Mouse (Mus musculus) forebrain, embryonic 11.5 days (tissue): ENCODE results near the gene Abca17. TPM values are rescaled to one million over a fixed set of nuclear protein-coding genes. Genes with fewer than 3 reads are reported as not detected.

Experiments
- ATAC-seq: fragments of 200-750 bp; cut with Nextera tagmentation; replicated peaks from 2 replicates; pipeline ENCODE4 v1.8.0; 2017; ENCODE audit warnings: moderate TSS enrichment; ENCODE audit not compliant: low FRiP score
- DNase-seq: peaks from one replicate; pipeline ENCODE4 v3.0.0-alpha.2; 2017; ENCODE audit warnings: low spot score
- H3K27ac ChIP-seq: fragments of 300-500 bp; sonication (generic); 2 replicates; pipeline ENCODE4 v1.5.1; 2014; ENCODE audit warnings: low read depth, low read length
- H3K27me3 ChIP-seq: fragments of 300-500 bp; sonication (generic); 2 replicates; pipeline ENCODE4 v1.6.1; 2014; ENCODE audit warnings: mild to moderate bottlenecking, low read length, mixed read lengths; ENCODE audit not compliant: control insufficient read depth, insufficient read depth
- H3K36me3 ChIP-seq: fragments of 300-500 bp; sonication (generic); 2 replicates; pipeline ENCODE4 v1.6.1; 2014; ENCODE audit warnings: mild to moderate bottlenecking, low read length, moderate library complexity, mixed read lengths; ENCODE audit not compliant: control insufficient read depth, insufficient read depth
- H3K4me1 ChIP-seq: fragments of 300-500 bp; sonication (generic); replicated peaks from 2 replicates; pipeline ENCODE4 v1.6.1; 2014; ENCODE audit warnings: low read length, mixed read lengths; ENCODE audit not compliant: control insufficient read depth, insufficient read depth
- H3K4me2 ChIP-seq: fragments of 300-500 bp; sonication (generic); 2 replicates; pipeline ENCODE4 v1.6.1; 2014; ENCODE audit warnings: low read depth, mild to moderate bottlenecking, low read length, moderate library complexity, mixed read lengths; ENCODE audit not compliant: severe bottlenecking
- H3K4me3 ChIP-seq: fragments of 300-500 bp; sonication (generic); 2 replicates; pipeline ENCODE4 v1.5.1; 2014; ENCODE audit warnings: low read depth, low read length
- H3K9ac ChIP-seq: fragments of 300-500 bp; sonication (generic); 2 replicates; pipeline ENCODE4 v1.6.1; 2014; ENCODE audit warnings: low read length
- H3K9me3 ChIP-seq: fragments of 300-500 bp; sonication (generic); 2 replicates; pipeline ENCODE4 v1.6.1; 2016; ENCODE audit warnings: low read length, mixed read lengths; ENCODE audit not compliant: control insufficient read depth
- WGBS: fragments of 180-500 bp; shearing (Covaris S2); extraction: QIAGEN DNeasy Blood & Tissue Kit; methylation state at CpG from one replicate; pipeline ENCODE4 v1.1.7; 2014; 5-methylcytosine and 5-hydroxymethylcytosine counted together
- polyA plus RNA-seq: library from polyadenylated mRNA; unstranded; fragments of >200 nt; fragmentation: Nextera tagmentation; extraction: Ambion mirVana; gene quantifications from 2 replicates; pipeline ENCODE4 v1.2.1, GENCODE M21; 2014

The Abca17 gene
- polyA plus RNA-seq, 1 experiment from 2014 or later = not detected

DNA sequence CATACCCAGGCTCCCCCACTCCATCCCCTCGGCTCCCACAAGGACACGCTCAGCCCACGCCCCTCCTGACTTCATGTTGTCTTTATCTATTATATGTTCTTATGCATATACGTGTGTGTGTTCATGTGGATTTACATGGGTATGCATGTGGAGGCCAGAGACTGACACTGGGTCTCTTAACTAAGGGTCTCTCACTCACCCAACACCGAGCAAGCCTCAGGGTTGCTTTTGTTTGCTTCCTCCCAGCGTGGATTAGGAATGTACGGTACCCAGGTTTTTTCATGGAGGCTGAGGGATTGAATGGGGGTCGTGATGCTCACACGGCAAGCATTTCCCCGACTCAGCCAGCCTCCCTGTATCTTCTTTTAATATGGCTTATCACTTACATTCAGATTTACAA, 25.8 kb downstream of the Abca17 start:
- H3K4me1 ChIP-seq = no peaks in the 10 kb centered on the region
- H3K36me3 ChIP-seq = no peaks in the 10 kb centered on the region
- DNase-seq = no peak
- 82% methylated on average over 10 of the region's 10 CpGs for WGBS
- H3K4me3 ChIP-seq = no peak overlapping the region
- H3K27ac ChIP-seq = no peak overlapping the region
- H3K27me3 ChIP-seq = no peaks in the 10 kb centered on the region
- no peaks in the 10 kb centered on the region for H3K9me3 ChIP-seq
- no peak for ATAC-seq
- H3K9ac ChIP-seq = no peak overlapping the region
- H3K4me2 ChIP-seq = no peak overlapping the region

DNA sequence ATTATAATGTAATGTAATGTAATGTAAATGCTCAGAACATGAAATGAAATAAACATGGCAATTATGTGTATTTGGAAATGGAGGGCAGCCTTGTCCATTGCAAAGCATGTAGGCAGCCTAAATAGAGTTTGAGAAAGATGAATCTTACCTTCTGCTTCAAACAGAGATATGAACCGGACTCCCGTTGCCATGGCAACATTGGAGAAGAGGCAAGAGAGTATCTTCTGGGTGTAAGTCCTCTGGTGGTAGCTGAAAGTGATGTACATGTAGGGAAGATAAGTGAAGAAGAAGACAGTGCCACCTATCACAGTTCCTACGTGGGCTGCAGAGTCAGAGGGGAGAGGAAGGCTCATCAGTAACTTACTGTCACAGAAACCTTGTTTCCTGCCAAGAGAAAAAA, 30.0 kb downstream of the Abca17 start:
- WGBS = 91% methylated on average over 3 of the region's 3 CpGs
- H3K9ac ChIP-seq = no peak overlapping the region
- no peaks in the 10 kb centered on the region for H3K27me3 ChIP-seq
- no peak overlapping the region for H3K27ac ChIP-seq
- ATAC-seq (no peak), DNase-seq (no peak)
- H3K36me3 ChIP-seq = no peaks in the 10 kb centered on the region
- H3K9me3 ChIP-seq = no peaks in the 10 kb centered on the region
- H3K4me1 ChIP-seq = no peaks in the 10 kb centered on the region
- H3K4me2 ChIP-seq = no peak overlapping the region
- no peak overlapping the region for H3K4me3 ChIP-seq

DNA sequence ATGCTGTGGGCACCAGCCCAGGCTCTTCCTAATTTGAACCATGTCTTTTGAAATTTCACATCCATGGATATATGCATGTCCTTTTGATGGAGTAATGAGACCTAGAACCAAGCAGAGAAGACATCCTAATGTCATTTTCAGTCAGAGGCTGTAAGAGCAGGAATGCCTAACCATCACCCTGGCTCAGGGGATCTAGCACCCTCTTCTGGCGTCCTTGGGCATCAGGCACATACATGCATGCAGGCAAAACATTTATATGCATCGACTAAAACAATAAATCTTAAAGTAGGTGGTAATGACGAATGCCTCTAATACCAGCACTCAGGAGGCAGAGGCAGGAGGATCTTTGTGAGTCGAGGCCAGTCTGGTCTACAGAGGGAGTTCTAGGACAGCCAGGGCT, 43.4 kb downstream of the Abca17 start:
- no peak for ATAC-seq
- 47% methylated on average over 4 of the region's 4 CpGs for WGBS

DNA sequence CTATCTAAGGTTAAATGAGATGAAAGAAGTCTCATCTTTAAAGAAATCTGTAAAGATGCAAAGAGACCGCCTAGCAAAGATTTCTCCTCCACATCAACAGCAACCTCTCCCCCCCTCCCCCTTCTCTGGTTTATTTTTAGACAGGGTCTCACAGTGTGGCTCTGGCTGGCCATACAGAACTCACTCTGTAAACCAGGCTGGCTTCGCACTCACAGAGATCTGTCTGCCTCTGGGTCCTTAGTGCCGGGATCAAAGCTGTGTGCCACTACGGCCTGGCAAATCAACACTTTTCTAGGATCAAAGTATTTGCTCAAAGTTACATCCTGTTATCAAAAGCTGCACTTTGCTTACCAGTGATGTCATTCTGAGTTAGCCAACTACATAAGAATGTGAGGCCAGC, 50.2 kb downstream of the Abca17 start:
- H3K9ac ChIP-seq = no peak overlapping the region
- ATAC-seq = no peak

More for the DNA sequence above, 43.4 kb downstream of the Abca17 start:
- Histone ChIP-seq H3K4me2 (no peak overlapping the region), H3K36me3 (no peaks in the 10 kb centered on the region), H3K27ac (no peak overlapping the region), H3K27me3 (no peaks in the 10 kb centered on the region), H3K4me1 (no peaks in the 10 kb centered on the region), H3K9ac (no peak overlapping the region), H3K9me3 (no peaks in the 10 kb centered on the region), H3K4me3 (no peak overlapping the region)
- DNase-seq = no peak

DNA sequence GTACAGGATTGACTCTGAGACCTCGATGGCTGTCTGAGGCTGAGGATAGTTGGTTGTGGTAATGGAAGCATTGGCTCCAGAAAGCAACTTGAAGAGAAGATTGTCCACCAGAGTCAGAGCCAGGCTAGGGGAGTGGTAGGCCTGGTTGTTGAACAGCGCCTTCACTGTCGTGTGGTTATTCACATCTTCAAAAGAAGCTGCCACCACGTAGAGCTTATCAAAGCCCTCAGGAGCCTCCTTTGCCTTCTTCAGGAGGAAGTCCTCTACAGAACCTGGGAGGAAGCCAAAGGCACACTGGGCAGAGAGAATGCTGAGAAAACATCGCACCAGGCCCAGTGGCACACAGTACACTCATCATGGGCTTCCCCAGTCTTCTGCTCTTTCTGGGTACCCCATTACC, 61.5 kb downstream of the Abca17 start:
- no peak overlapping the region for H3K4me2 ChIP-seq
- no peaks in the 10 kb centered on the region for H3K36me3 ChIP-seq
- H3K27ac ChIP-seq = no peak overlapping the region
- no peak overlapping the region for H3K4me3 ChIP-seq
- 88% methylated on average over 5 of the region's 5 CpGs for WGBS
- no peaks in the 10 kb centered on the region for H3K4me1 ChIP-seq
- no peak overlapping the region for H3K9ac ChIP-seq
- DNase-seq = no peak
- H3K9me3 ChIP-seq = no peaks in the 10 kb centered on the region
- H3K27me3 ChIP-seq = no peaks in the 10 kb centered on the region
- no peak for ATAC-seq

More for the DNA sequence above, 50.2 kb downstream of the Abca17 start:
- DNase-seq = no peak
- Histone ChIP-seq H3K36me3 (no peaks in the 10 kb centered on the region), H3K4me2 (no peak overlapping the region), H3K4me3 (no peak overlapping the region), H3K27me3 (no peaks in the 10 kb centered on the region), H3K9me3 (no peaks in the 10 kb centered on the region), H3K4me1 (no peaks in the 10 kb centered on the region), H3K27ac (no peak overlapping the region)
- 85% methylated on average over 4 of the region's 4 CpGs for WGBS

DNA sequence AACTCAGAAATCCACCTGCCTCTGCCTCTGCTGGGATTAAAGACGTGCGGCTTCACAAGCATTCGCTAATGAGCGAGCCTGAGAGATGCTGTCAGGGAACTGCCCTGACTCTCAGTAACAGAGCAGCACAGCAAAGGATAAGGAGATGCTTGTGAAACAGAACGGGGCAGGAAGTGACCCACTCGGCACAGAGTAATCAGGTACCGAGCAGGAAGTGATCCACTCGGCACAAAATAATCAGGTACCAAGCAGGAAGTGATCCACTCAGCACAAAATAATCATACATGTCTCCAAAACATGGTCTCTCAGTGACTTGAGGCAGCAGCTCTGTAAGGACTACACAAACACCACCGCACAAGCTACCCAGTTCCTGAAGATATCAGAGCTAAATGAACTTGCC, 62.4 kb downstream of the Abca17 start:
- 95% methylated on average over 9 of the region's 9 CpGs for WGBS
- H3K27ac ChIP-seq = no peak overlapping the region

DNA sequence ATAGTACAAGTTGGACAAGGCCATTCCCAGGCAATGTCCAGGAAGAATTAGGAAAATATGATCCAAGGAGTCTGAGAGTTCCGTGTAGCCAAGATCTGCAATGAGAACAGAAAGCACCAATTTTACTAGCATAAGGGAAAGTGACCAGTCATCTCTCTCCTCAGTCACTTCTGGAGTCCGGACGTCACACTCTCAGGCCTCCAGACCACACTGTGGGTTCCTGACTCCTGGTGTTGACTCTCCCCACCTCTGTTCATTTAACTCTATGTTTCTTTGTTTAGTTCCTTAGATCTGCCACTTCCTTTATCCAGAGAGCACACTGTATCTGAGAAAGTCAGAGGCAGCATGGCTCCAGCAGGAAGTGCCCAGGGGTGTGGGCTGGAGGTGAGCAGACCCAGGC, 65.2 kb downstream of the Abca17 start:
- WGBS = 67% methylated on average over 3 of the region's 3 CpGs
- no peaks in the 10 kb centered on the region for H3K4me1 ChIP-seq
- H3K4me2 ChIP-seq = no peak overlapping the region
- DNase-seq (no peak), ATAC-seq (no peak)
- H3K4me3 ChIP-seq = no peak overlapping the region
- H3K27ac ChIP-seq = no peak overlapping the region
- H3K9me3 ChIP-seq = no peaks in the 10 kb centered on the region
- no peak overlapping the region for H3K9ac ChIP-seq
- no peaks in the 10 kb centered on the region for H3K27me3 ChIP-seq
- H3K36me3 ChIP-seq = no peaks in the 10 kb centered on the region

More for the DNA sequence above, 62.4 kb downstream of the Abca17 start:
- no peak overlapping the region for H3K4me3 ChIP-seq
- ATAC-seq (no peak), DNase-seq (no peak)
- H3K27me3 ChIP-seq = no peaks in the 10 kb centered on the region
- no peaks in the 10 kb centered on the region for H3K36me3 ChIP-seq
- H3K9me3 ChIP-seq = no peaks in the 10 kb centered on the region
- no peaks in the 10 kb centered on the region for H3K4me1 ChIP-seq
- H3K9ac ChIP-seq = no peak overlapping the region
- no peak overlapping the region for H3K4me2 ChIP-seq

DNA sequence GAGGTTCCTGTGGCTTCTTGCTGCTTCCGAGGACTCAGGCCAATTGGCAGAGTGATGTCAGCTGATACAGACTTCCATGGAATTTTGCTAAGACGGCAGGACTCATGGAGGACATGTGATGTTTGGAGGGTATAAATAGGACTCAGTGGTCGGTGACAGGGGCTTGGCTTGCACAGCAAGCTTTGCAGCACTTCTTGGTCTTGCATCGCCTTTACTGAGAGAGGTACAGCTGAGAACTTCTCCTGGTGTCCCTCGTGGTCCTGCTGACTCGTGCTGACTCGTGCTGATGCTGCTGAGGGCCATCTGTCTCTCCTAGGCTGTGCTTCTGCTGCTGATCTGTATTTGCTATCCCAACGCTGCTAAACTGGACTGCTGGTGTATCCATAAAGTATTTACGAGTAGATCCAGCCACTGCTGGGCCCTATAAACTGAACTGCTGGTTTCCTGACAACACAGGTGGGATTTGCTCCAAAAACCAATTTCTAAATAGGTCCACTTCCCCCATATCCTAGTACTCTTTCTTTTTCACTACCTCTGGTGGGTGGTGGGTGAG, 67.5 kb downstream of the Abca17 start:
- Histone ChIP-seq H3K36me3 (no peaks in the 10 kb centered on the region), H3K27me3 (no peaks in the 10 kb centered on the region), H3K4me3 (no peak overlapping the region), H3K27ac (no peak overlapping the region), H3K4me2 (no peak overlapping the region), H3K9ac (no peak overlapping the region), H3K4me1 (no peaks in the 10 kb centered on the region), H3K9me3 (no peaks in the 10 kb centered on the region)
- WGBS = 80% methylated on average over 9 of the region's 9 CpGs
- ATAC-seq (no peak), DNase-seq (no peak)

DNA sequence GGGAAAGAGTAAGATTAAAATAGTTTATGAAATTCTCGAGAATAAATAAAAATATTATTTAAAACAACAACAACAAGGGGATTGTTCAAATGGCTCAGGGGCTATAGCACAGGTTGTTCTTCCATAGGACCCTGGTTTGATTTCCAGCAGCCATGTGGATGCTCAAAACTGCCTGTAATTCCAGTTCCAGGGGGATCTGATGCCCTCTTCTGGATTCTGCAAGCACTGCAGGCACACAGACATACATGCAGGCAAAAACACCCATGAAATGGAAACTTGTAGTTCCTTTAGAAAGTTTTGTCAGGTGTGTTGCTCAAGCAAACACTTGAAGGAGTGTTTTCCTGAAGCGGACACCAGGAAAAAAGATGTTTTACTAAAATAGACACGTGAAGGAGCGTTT, 68.2 kb downstream of the Abca17 start:
- Histone ChIP-seq H3K9ac (no peak overlapping the region), H3K36me3 (no peaks in the 10 kb centered on the region), H3K27ac (no peak overlapping the region), H3K4me2 (no peak overlapping the region), H3K4me3 (no peak overlapping the region), H3K4me1 (no peaks in the 10 kb centered on the region), H3K9me3 (no peaks in the 10 kb centered on the region), H3K27me3 (no peaks in the 10 kb centered on the region)
- WGBS = 77% methylated on average over 4 of the region's 4 CpGs
- DNase-seq (no peak), ATAC-seq (no peak)
